Mouse (Mus musculus): ENCODE measurements around the gene Cab39.

Gene Cab39

GRCm38 (mm10) chr1:85896781-85897700, 103.8 kb downstream of the Cab39 start:
- in situ Hi-C loops (cut with MboI, MseI): no loop called here

GRCm38 (mm10) chr1:85897901-85898760, 104.9 kb downstream of the Cab39 start:
- in situ Hi-C loops (cut with MboI, MseI): no loop called here

- in situ Hi-C loops (cut with MboI, MseI): no loop called here
Observed at GRCm38 (mm10) chr1:85898761-85899387, 105.6 kb downstream of the Cab39 start.

GRCm38 (mm10) chr1:85899388-85899761, 106.1 kb downstream of the Cab39 start:
- in situ Hi-C loops (cut with MboI, MseI): no loop called here

- in situ Hi-C loops (cut with MboI, MseI): no loop called here
Observed at GRCm38 (mm10) chr1:85900521-85901333, 107.5 kb downstream of the Cab39 start.
